Mouse (Mus musculus): ENCODE results near the gene Myl7.

- TF ChIP-seq CTCF (IDR thresholded peaks at IDR 0.05; ENCODE audit: borderline replicate concordance, insufficient read depth, low read depth, low read length) (no peak), POLR2A (IDR thresholded peaks at IDR 0.05; ENCODE audit: borderline replicate concordance, insufficient read depth, low read length) (no peak)
Measured at GRCm38 (mm10) chr11:5942966-5943365, 44.4 kb upstream of the Myl7 start.

All from cerebellum, adult 2 months (tissue).